Mouse (Mus musculus): ENCODE results near the gene Ptchd1. TPM values are rescaled to one million over a fixed set of nuclear protein-coding genes. Genes with fewer than 3 reads are reported as not detected.

Gene Ptchd1
- total and polyA plus RNA-seq, 2 experiments, result not detected

- Histone ChIP-seq H3K36me3 (ENCODE audit: control insufficient read depth, insufficient read depth, low read length) (no peaks in the 10 kb centered on the region), H3K9ac (ENCODE audit: low read depth, low read length) (no peak within 1 kb of the TSS), H3K4me1 (ENCODE audit: control insufficient read depth, insufficient read depth, low read length) (no peaks in the 10 kb centered on the region), H3K27me3 (ENCODE audit: control insufficient read depth, insufficient read depth, low read length) (peaks cover 4% of the 10 kb centered on the region; the same call in 1 of the 2 replicates), H3K79me2 (ENCODE audit: control insufficient read depth, insufficient read depth, low read length) (no peaks in the 10 kb centered on the region), H3K4me3 (ENCODE audit: insufficient read depth, low read depth, low read length) (no peak within 1 kb of the TSS), H3K27ac (replicated peaks; ENCODE audit: insufficient read depth, low read depth, low read length) (no peak within 1 kb of the TSS)
- 1% methylated on average over 19 of the region's 19 CpGs for WGBS
- DNase-seq (ENCODE audit: extremely low read depth, low read depth, low spot score), result no peak
- TF ChIP-seq POLR2A (IDR thresholded peaks at IDR 0.05; ENCODE audit: extremely low read depth, insufficient read depth, low read length) (no peak), CTCF (IDR thresholded peaks at IDR 0.05; ENCODE audit: low read depth, low read length) (no peak)
These were observed 777 bp upstream of the Ptchd1 start, which contains the start of gene Gm15155 for GRCm38 (mm10) chrX:155624341-155624841. Gm15155 (plus strand) TSS chrX:155624741.

GRCm38 (mm10) chrX:155622961-155623599 lies 534 bp downstream of the Ptchd1 start:
- Histone ChIP-seq H3K4me3 (ENCODE audit: insufficient read depth, low read depth, low read length) (peak overlapping the region; percentile 27; the same call in 1 of the 2 replicates), H3K27ac (replicated peaks; ENCODE audit: insufficient read depth, low read depth, low read length) (no peak overlapping the region), H3K27me3 (ENCODE audit: control insufficient read depth, insufficient read depth, low read length) (peaks cover 4% of the 10 kb centered on the region; the same call in 1 of the 2 replicates), H3K9ac (ENCODE audit: low read depth, low read length) (no peak overlapping the region), H3K79me2 (ENCODE audit: control insufficient read depth, insufficient read depth, low read length) (no peaks in the 10 kb centered on the region), H3K36me3 (ENCODE audit: control insufficient read depth, insufficient read depth, low read length) (no peaks in the 10 kb centered on the region), H3K4me1 (ENCODE audit: control insufficient read depth, insufficient read depth, low read length) (no peaks in the 10 kb centered on the region)
- TF ChIP-seq CTCF (IDR thresholded peaks at IDR 0.05; ENCODE audit: low read depth, low read length), result no peak
- TF ChIP-seq POLR2A (IDR thresholded peaks at IDR 0.05; ENCODE audit: extremely low read depth, insufficient read depth, low read length), result no peak
- 2% methylated on average over 26 of the region's 69 CpGs for WGBS
- no peak for DNase-seq (ENCODE audit: extremely low read depth, low read depth, low spot score)

GRCm38 (mm10) chrX:155622527-155622926 lies 1.1 kb downstream of the Ptchd1 start:
- H3K79me2 ChIP-seq (ENCODE audit: control insufficient read depth, insufficient read depth, low read length), result no peaks in the 10 kb centered on the region
- peaks cover 4% of the 10 kb centered on the region; the same call in 1 of the 2 replicates for H3K27me3 ChIP-seq (ENCODE audit: control insufficient read depth, insufficient read depth, low read length)
- no peak for TF ChIP-seq POLR2A (IDR thresholded peaks at IDR 0.05; ENCODE audit: extremely low read depth, insufficient read depth, low read length)
- TF ChIP-seq CTCF (IDR thresholded peaks at IDR 0.05; ENCODE audit: low read depth, low read length), result no peak
- H3K9ac ChIP-seq (ENCODE audit: low read depth, low read length), result no peak overlapping the region
- DNase-seq (ENCODE audit: extremely low read depth, low read depth, low spot score), result no peak
- no peaks in the 10 kb centered on the region for H3K36me3 ChIP-seq (ENCODE audit: control insufficient read depth, insufficient read depth, low read length)
- H3K4me3 ChIP-seq (ENCODE audit: insufficient read depth, low read depth, low read length), result no peak overlapping the region; the same call in 1 of the 2 replicates
- no peaks in the 10 kb centered on the region for H3K4me1 ChIP-seq (ENCODE audit: control insufficient read depth, insufficient read depth, low read length)
- no peak overlapping the region for H3K27ac ChIP-seq (replicated peaks; ENCODE audit: insufficient read depth, low read depth, low read length)
- WGBS, result 1% methylated on average over 22 of the region's 24 CpGs

DNA sequence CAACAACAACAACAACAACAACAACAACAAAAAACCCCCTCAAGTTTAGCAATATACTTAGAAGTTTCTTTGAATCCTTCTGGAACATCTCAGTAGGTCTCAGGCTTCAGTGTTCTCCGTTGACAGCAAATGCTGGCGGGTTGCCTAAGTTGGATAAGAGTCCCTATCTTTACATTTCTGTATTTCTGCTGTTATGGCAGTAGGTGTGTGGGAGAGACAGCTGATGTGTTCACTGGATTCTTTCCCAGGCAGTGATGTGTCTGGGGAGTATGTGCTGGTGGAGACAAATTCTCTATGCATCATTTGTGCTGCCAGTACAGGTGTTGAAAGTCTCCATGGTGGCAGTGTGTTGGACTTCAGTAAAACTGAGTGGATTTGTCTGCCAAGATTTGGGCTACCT lies 22.4 kb downstream of the Ptchd1 start:
- WGBS, result 81% methylated on average over 2 of the region's 2 CpGs
- TF ChIP-seq POLR2A (IDR thresholded peaks at IDR 0.05; ENCODE audit: extremely low read depth, insufficient read depth, low read length), result no peak
- TF ChIP-seq CTCF (IDR thresholded peaks at IDR 0.05; ENCODE audit: low read depth, low read length), result no peak
- H3K27ac ChIP-seq (replicated peaks; ENCODE audit: insufficient read depth, low read depth, low read length), result no peak overlapping the region
- H3K79me2 ChIP-seq (ENCODE audit: control insufficient read depth, insufficient read depth, low read length), result no peaks in the 10 kb centered on the region
- no peak overlapping the region for H3K4me3 ChIP-seq (ENCODE audit: insufficient read depth, low read depth, low read length)
- no peaks in the 10 kb centered on the region for H3K27me3 ChIP-seq (ENCODE audit: control insufficient read depth, insufficient read depth, low read length)
- no peaks in the 10 kb centered on the region for H3K36me3 ChIP-seq (ENCODE audit: control insufficient read depth, insufficient read depth, low read length)
- H3K9ac ChIP-seq (ENCODE audit: low read depth, low read length), result no peak overlapping the region
- no peak for DNase-seq (ENCODE audit: extremely low read depth, low read depth, low spot score)
- H3K4me1 ChIP-seq (ENCODE audit: control insufficient read depth, insufficient read depth, low read length), result no peaks in the 10 kb centered on the region

DNA sequence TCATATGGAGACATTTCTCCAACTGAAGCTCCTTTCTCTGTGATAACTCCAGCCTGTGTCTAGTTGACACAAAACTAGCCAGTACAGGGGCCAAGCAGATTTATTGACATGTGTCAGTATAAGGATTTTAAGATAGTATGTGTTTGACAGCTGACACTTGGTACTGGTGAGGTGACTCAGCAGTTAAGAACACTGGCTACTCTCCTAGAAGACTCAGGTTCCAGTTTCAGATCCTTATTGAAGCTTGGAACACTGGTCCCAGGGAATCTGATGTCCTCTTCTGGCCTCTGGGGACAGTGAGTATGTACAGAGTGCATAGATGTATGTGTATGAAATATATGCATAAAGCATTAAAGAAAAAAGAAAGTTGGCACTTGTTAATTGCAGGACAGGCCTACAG lies 27.2 kb downstream of the Ptchd1 start:
- Histone ChIP-seq H3K9ac (ENCODE audit: low read depth, low read length) (no peak overlapping the region), H3K27me3 (ENCODE audit: control insufficient read depth, insufficient read depth, low read length) (no peaks in the 10 kb centered on the region)

GRCm38 (mm10) chrX:155594685-155595084 lies 28.9 kb downstream of the Ptchd1 start:
- TF ChIP-seq POLR2A (IDR thresholded peaks at IDR 0.05; ENCODE audit: extremely low read depth, insufficient read depth, low read length) (no peak), CTCF (IDR thresholded peaks at IDR 0.05; ENCODE audit: low read depth, low read length) (no peak)
- WGBS, result 81% methylated on average over 1 of the region's 1 CpGs
- Histone ChIP-seq H3K27ac (replicated peaks; ENCODE audit: insufficient read depth, low read depth, low read length) (no peak overlapping the region), H3K9ac (ENCODE audit: low read depth, low read length) (no peak overlapping the region), H3K4me1 (ENCODE audit: control insufficient read depth, insufficient read depth, low read length) (no peaks in the 10 kb centered on the region), H3K27me3 (ENCODE audit: control insufficient read depth, insufficient read depth, low read length) (no peaks in the 10 kb centered on the region), H3K79me2 (ENCODE audit: control insufficient read depth, insufficient read depth, low read length) (no peaks in the 10 kb centered on the region), H3K36me3 (ENCODE audit: control insufficient read depth, insufficient read depth, low read length) (no peaks in the 10 kb centered on the region), H3K4me3 (ENCODE audit: insufficient read depth, low read depth, low read length) (no peak overlapping the region)
- DNase-seq (ENCODE audit: extremely low read depth, low read depth, low spot score), result no peak

More for the DNA sequence above, 27.2 kb downstream of the Ptchd1 start:
- no peak overlapping the region for H3K27ac ChIP-seq (replicated peaks; ENCODE audit: insufficient read depth, low read depth, low read length)
- no peak for DNase-seq (ENCODE audit: extremely low read depth, low read depth, low spot score)
- H3K36me3 ChIP-seq (ENCODE audit: control insufficient read depth, insufficient read depth, low read length), result no peaks in the 10 kb centered on the region
- H3K4me3 ChIP-seq (ENCODE audit: insufficient read depth, low read depth, low read length), result no peak overlapping the region
- no peaks in the 10 kb centered on the region for H3K4me1 ChIP-seq (ENCODE audit: control insufficient read depth, insufficient read depth, low read length)
- no peaks in the 10 kb centered on the region for H3K79me2 ChIP-seq (ENCODE audit: control insufficient read depth, insufficient read depth, low read length)
- TF ChIP-seq POLR2A (IDR thresholded peaks at IDR 0.05; ENCODE audit: extremely low read depth, insufficient read depth, low read length) (no peak), CTCF (IDR thresholded peaks at IDR 0.05; ENCODE audit: low read depth, low read length) (no peak)

All from liver, adult 2 months (tissue).